Mouse (Mus musculus): Measurements from ENCODE around the gene Sox13.

DNA sequence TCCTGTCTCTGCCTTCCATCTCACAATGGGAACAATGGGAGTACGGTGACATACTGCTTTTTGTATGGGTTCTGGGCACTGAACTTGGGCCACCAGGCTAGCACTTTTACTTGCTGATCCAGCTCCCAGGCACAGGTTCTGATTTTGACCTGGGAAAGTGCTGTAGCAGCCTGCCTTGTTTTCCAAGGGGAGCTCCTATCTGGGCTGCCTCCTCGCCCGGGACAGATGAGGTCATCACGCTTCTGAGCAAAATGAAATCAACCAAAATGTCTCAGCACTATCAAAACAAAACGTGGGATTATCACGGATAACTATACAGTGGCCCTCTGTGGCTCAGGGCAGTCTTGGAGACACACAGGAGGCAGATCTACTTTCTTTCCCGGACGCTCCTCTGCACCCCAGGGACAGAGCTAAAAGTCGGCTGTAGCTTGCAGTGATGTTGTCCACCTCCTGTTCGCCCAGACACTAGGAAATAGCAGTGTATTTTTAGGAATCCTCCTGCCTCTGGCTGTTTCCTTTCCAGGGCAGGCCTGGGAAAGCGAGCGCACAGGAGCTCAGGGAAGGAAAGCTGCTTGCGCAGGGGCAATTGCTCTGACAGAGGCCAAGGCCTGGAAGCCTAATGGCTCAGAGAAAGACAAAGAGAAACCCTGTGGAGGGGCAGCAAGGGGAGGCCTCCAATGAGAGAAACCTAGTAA, 27.8 kb upstream of the Sox13 start:
- TF ChIP-seq CTCF (IDR thresholded peaks at IDR 0.05; ENCODE audit: borderline replicate concordance, control insufficient read depth, extremely low read depth, insufficient read depth, low read length, poor library complexity), result no peak
- TF ChIP-seq POLR2A (IDR thresholded peaks at IDR 0.05; ENCODE audit: control insufficient read depth, extremely low read depth, insufficient read depth, low read length, poor library complexity), result no peak
